Mouse (Mus musculus) right cerebral cortex, postnatal 14 days (tissue): ENCODE data around the gene Wdr37.

Source experiments
- DNase-seq: peaks from one replicate; pipeline ENCODE4 v3.0.0; 2022

The Wdr37 gene

DNA sequence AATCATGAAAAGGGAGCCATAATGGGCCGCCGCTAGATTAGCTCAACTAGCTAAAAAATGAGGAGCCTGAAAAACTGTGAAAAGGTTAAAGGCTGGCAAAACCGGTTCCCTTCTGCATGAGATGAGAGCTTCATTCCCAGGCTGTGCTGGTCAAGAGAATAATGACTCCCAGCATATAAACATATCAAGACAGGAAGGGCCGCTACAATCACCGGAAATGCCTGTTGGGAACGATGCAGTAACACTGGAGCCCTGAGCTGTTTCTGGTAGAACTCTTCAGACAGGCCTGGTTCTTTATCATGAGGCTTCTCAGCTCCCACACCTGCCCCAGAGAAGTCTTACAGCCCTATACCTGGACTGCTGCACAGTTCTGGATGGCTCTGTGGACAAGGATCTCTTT lies 31.8 kb downstream of the Wdr37 start:
- no peak for DNase-seq

DNA sequence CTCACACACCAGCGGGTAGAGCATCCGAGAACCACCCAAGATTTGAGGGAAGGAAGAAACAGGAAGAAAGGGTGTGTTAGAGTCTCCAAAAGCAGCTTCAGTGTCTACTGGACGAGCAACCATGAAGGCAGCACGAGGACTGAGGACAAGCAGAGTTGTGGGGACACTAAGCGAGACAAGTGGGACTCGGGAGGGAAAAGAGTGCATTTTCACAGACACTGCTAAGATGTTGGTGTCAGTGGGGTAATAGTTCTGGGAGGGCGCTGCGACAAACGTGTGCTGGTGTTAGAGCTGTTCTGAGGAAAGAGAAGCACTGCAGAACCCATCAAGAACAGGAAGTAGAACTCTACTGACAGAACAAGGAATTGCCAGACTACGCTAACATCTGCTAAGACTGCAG lies 32.6 kb downstream of the Wdr37 start:
- no peak for DNase-seq

DNA sequence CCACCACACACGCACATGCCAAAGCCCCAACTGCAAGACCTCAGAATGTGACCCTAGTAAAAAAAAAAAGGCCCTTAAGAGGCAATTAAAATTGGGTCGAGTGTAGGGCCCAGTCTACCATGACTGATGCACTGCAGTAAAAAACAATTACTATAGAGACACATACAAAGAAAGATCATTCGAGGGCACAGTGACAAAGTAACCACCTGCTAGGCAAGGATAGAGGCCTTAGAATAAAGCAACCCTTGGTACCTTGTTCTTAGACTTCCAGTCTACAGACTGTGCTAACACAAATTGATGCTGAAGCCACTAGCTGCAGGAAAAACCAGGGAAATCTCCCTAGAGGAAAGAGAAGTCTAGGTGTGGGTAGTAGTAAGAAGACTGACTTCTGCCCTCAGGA lies 33.3 kb downstream of the Wdr37 start:
- no peak for DNase-seq

DNA sequence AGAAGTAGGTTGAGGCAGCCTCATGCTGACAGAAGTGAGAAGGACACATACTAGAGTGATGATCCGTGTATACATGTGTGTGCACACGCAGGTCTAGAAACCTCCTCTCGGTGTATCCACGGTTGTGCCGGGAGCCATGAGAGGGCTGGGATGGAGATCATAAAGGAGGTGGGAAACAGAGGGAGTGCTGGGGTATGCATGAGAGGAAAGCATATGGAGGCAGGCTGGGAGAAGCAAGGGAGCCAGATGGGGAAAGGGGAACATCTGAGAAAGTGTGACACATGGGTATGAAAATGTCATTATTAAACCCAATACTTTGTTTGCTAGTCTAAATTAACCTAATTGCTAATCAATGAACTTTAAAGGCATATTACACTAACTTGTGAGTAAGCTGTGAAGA lies 37.1 kb downstream of the Wdr37 start:
- no peak for DNase-seq

DNA sequence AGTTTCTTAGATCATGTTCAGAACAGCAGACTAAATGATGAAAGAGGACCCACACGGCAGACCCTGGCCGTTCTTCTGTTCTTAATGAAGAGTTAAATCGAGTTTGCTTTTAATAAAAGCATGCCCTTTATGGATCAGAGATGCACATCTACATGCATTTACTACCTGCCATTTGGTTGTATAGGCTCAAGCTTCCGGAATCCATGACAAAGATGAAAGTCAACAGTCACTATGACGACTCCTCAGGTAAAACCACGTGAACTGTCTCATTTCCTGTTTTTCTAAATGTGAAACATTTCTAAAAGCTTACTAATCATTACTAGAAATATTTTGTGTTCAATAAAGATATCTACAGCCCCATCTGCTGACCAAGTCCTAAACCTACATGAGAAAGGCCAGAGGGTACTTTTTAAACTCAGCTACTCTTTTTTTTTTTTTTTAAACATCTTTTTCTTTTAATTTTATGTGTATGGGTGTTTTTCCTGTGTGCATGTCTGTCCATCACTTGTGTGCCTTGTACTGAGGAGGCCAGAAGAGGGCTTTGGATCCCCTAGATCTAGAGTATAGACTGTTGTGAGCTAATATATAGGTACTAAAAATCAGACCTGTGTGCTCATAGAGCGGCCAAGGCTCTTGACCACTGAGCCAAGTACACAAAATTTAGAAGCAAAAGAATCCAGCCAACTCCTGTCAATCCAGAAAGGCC lies 40.0 kb downstream of the Wdr37 start:
- no peak for DNase-seq

DNA sequence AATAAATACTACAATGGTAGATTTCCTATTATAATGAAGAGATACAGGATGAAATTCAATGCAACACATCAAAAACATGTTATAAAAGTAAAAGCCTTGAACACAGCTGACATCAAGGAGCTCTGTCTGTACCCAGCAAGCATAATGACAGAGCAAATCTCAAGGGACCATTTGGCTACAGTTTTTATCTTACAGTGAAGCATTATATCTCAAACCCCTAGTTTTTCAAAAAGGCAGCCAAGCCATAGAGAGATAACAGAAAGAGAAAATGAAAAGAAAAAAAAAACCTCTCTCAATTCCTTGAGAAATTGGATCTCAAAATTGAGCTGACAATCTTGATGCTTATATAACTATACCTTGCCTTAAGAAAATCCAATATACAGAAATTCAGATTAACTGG lies 41.0 kb downstream of the Wdr37 start:
- no peak for DNase-seq

DNA sequence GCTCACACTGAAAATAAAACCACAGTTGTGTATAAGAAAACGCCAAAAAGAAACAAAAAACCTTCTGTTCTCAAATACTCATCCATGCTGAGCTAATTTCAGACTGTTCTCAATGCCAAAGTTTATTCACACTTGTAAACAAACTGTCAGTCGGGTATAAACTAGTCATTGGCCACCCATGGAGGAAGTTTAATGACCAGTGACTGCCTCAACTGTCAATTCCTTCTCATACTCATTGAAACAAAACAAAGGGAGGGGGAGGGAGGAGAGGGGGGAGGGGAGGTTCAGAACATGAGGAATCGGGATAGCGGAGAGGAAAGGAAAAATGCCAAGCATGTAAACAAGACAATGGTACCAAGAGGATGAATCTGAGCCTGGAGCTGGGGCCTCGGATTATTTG lies 41.9 kb downstream of the Wdr37 start:
- no peak for DNase-seq

DNA sequence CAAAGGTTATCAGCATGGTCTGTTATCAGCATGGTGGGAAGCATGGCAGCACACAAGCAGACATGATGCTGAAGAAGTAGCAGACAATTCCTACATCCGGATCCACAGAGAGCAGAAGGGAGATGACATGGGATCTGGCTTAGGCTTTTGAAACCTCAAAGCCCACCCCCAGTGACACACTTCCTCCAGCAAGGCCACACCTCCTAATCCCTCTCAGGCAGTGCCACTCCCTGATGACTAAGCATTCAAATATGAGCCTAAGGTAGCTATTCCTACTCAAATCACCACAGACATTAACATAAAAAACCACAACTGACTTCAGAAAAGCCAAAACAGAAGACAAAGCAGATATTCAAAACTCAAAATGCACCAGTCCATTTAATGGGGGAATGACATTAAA lies 42.8 kb downstream of the Wdr37 start:
- DNase-seq = no peak

DNA sequence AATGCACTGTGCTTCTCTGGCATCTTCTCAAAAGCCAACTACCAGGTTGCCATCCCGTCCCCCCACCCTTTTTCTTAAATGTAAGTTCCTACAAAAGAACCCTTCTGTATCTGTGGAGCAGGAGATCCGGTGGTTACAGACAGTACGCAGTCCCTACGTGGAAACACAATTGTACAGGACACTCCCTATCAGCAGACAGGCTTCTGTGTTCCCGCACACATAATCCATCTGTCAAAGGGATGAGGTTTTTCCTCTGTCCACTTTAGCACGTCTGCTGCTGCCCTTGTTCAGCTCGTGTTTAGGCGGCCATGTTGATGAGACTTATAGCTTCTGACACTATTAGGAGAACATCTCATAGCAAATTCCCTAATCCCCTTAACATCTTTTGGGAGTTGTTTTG lies 48.2 kb downstream of the Wdr37 start:
- DNase-seq = no peak

DNA sequence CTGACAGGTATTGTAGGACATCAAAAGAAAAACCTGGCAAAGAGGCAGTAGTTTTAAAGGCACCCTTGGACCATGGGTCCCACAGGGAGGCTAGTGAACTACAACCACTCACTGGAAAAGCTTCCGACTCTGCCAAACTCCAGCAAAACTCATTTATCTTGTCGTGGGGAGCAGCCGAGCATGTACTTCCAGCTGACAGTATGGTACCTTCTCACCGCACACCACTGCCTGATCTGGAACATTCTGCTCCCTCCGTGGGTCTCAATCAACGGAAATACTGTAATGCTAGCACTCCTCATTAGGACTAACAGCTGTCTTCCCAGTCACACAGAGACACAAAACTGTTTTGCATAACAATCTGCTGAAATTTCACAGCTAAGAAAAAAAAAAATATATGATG lies 48.6 kb downstream of the Wdr37 start:
- no peak for DNase-seq

DNA sequence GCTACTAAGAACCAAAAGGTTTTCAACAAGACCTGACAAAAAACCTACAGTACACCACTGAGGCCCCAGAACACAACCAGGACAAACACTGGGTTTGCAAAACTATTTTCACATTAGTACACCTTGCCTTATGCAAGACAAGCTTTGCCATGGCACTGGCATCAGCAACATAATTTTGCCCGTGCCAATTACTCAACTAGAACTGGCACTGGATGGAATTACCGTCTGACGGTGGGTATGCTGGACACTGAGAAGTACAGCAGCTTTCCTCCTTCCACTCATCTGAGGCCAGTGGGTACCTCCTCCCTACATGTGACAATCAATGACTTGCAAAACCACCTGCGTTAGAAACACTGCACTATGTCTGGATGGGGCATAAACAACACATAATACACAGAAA lies 49.5 kb downstream of the Wdr37 start:
- DNase-seq = no peak

DNA sequence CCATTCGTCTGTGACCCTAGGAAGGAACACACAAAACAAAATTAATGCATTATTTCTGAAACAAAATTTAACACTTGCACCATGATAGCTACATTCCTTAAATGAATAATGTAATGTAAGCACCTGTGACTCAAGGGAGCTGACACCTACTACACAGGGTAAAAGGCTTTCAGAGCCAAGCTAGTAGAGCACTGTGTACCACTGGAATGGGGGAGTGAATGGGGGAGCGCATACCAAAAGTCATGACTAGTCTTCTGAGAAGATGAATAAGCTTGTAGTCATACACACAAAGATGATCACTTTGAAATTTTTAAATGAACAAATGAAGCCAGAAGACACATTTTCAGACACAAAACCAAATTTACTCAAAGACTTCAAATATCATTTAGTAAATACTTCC lies 65.8 kb downstream of the Wdr37 start:
- no peak for DNase-seq

DNA sequence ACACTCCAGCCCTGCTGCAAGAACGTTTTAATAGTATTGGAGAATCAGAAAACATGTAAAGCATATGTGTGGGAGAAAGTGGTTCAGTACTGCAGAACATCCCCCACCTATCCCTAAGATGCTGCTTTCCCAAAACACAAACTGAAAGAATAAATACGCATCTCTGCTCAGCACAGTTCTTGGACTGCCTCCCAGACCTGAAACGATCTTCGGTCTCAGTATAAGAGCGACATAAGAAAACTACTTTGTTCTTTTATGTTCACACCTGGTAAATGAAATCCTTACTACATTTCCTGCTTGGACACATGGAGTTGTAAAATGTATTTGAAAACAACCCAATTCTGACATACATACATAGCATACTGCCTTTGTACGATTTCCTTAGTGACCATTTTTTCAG lies 71.1 kb downstream of the Wdr37 start:
- no peak for DNase-seq

DNA sequence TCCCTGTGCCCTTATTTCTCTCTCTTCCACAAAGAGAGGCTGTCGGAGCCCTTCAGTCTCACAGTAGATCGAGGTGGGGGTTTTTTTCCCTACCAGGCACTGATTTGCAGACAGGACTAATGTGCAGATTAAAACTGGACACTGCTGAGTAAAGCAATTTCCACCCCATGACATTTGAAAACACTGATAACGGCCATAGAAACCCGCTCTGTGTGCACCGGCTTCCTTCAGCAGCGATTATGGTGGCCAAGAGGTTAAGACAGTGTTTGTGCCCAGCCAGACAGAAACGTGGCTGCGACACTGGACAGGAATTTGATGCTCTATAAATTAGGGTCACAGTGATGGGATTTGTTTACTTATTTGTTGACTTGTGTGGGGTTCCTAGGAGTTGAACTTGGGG lies 78.5 kb downstream of the Wdr37 start:
- no peak for DNase-seq

DNA sequence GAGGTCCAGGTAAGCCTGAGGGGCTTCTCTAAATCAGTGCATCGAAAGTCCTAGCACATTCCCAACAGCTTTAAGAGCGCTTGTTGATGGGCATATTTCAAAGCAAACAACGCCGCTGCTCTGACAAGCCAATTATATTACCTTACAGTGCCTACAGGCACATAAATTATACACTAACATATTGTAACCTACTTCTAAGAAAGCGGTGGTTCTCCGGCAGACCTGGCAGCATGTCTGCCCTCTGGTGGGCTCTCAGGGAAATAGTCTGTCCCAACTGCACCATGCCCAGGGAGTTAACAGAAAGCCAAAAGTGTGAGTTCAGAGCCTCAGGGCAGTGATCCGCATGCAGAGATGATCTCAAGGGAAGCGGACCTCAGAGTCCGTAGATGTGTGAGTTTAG lies 86.5 kb downstream of the Wdr37 start:
- DNase-seq = peak; percentile 57

DNA sequence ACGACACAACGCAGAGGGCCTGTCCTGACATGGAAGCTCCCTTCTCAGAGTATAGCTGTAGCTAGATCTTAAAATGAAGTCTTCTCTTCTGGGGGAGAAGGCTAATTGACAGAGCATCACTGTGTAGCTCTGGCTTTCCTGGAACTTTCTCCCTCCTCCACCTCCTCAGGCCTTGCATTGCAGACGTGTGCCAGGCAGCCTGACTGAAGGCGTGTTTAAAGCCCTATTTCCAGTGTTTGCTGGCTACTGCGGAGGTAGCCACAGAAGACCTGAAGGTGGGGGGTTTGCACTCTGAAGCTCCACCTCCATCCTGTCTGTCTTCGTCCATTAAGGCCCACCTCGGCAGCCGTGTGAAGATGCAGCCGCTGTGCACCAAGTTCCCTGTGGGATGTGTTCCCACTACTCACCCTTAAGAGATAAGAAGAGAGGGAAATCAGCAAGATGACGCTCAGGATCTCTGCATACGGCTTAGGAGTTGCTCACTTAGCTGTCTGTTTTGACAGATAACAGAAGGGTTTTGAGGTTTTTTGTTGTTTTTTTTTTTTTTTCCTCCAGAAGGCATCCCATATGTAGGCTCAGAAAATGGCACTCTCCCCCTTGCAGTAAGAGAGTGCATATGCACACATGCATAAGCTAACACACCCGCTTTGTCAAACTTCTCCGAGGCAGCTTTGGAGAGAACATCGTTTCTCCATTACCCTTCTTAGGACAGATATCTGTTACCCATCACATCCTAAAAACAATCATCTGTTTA lies 87.2 kb downstream of the Wdr37 start:
- DNase-seq = no peak

DNA sequence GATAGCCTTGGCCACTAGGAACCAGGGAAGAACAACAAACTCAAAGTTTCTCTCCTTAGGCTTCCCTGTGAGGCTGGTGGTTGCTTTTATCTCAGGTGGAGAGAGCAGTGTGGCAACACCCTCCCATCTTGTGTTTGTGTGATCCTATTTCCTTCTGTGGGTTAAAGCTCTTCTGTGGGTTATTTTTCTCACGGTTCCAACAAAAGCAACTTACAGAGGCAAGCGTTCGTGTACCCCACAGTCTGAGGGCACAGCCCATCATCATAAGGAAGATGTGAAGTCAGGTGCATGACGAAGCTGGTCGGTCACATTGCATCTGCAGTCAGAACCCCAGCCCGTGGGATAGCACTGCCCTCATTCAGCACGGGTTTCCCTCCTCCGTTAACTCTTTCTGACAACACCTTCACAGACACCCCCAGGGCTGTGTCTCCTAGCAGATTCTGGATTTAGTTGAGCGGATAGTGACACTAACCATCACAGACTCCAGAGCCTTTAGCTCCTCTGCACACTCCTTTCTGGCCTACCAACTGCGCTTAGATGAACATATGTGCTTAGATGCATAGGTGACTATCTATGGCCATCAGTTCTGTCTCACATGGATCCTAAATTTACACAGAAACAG lies 87.9 kb downstream of the Wdr37 start:
- no peak for DNase-seq

DNA sequence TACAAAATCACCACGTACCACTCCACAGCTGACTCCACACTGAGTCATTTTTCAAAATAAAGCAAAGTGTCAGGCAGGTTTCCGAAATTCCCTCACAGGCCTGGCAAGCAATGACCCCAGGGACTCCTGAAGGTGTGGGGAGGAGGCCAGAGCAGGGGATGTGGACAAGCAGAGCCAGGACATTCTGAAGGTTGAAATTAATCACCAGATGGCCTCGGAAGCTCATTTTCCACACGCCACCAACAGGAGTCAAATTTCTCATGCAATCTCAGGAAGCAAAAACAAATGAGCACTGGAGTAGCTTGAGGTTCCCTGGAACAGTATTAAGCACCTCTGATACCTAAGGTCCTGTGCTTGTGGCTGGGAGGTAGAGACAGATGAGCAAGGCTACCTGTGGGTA lies 89.1 kb downstream of the Wdr37 start:
- DNase-seq = no peak

DNA sequence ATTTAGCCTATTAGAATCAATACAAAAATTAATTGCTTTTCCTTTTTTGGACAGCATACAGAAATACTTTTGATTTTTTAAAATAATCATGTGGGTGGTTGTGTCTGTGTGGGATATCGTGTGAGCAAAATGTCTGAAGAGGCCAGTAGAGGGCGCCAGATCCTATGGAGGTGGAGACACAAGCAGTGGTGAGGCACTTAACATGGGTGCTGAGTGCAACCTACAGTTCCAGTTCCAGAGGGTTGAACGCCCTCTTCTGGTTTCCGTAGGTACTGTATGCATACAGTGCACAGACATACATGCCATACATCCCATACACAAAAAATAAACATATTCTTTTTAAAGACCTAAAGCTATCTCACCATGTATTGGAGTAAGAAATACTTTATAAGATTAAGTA lies 91.3 kb downstream of the Wdr37 start:
- peak; percentile 64 for DNase-seq

DNA sequence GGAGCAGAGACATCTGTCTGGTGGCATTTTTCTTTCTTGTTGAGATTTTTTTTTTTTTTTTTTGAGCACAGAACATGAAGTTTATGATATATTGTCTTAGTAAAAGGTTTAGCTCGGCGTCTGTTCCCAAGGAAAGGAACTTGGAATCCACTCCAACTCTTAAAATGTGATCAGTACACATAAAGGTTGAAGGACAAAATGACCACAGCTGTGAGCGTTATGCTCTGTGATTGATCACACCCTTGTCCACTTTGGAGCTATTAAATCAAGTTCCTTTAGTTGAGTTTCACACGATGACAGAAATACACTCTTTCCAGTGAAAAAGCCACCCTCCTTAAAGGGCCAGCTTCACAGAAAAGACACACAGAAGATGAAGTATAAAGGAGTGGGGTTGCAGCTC lies 101.1 kb downstream of the Wdr37 start:
- DNase-seq = no peak

DNA sequence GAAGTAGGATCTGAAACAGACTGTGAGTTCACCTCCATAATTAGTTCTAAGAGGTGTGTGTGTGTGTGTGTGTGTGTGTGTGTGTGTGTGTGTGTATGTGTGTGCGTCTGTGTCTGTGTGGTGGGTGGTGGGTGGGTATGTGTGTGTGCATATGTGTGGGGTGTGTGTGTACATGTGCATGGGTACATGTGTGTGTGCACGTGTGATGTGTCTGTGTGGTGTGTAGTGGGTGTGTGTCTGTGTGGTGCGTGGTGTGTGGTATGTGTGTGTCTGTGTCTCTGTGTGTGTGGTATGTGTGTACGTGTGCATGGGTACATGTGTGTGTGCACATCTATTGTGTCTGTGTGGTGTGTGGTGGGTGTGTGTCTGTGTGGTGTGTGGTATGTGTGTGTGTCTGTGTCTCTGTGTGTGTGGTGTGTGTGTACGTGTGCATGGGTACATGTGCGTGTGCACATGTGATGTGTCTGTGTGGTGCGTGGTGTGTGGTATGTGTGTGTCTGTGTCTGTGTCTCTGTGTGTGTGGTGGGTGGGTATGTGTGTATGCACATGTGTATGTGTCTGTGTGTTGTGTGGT lies 102.0 kb downstream of the Wdr37 start:
- DNase-seq = no peak

DNA sequence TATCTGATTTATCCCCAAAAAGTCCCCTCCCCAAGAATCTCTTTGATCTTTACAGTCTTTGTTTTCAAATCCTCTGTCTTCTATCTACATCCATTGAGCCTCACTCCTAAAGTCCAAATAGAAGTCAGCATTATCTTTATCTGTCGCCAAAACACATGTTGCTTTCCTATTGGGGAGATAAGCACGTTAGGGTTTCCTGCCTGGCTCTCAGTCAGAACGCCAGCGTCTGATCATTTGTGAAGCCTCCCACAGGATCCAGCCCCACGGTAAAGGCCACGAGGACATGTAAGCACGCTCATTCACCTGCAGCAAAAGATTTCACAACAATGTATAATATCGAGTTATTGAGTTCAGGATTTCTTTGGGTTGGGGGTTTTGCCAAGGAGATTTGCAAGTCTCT lies 110.8 kb downstream of the Wdr37 start:
- DNase-seq = no peak
